Mouse (Mus musculus): ENCODE data around the gene Zkscan5.

DNA sequence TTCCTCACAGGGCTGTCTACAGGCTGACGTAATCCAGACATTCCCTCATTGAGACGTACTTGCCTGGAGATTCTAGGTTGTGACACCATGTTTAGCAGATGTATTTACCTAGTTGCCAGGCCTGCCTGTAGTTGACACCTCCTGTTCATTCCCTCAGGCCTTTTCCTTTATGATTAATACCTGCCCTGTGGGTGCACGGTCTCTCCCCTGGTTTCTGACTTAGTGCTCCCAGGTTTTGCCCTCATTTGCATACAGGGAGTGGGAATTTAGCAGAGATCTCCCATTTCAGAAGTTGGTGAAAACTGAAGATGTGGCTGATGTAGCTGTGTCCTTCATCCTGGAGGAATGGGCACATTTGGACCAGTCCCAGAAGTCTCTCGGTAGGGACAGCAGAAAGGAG lies 7.9 kb downstream of the Zkscan5 start:
- TF ChIP-seq USF1 (IDR thresholded peaks at IDR 0.05; ENCODE audit: low read depth) (no peak), CTCF (IDR thresholded peaks at IDR 0.05; ENCODE audit: control insufficient read depth, insufficient read depth, insufficient read length) (no peak), MYOG (IDR thresholded peaks at IDR 0.05; ENCODE audit: control insufficient read depth, extremely low read depth, insufficient read length) (no peak)

Data from C2C12 (cell line).